Mouse (Mus musculus): ENCODE results near the gene Gm3238. TPM values are rescaled to one million over a fixed set of nuclear protein-coding genes. Genes with fewer than 3 reads are reported as not detected.

The Gm3238 gene
- polyA plus RNA-seq, 2 experiments = not detected

- Histone ChIP-seq H3K9me3 (ENCODE audit: control insufficient read depth, low read length) (no peaks in the 10 kb centered on the region), H3K4me3 (ENCODE audit: insufficient read depth in 1 of 2, low read depth in 2 of 2, low read length in 2 of 2) (no peak overlapping the region), H3K4me2 (ENCODE audit: low read depth) (no peak overlapping the region), H3K27me3 (ENCODE audit: control insufficient read depth, insufficient read depth, low read length) (no peaks in the 10 kb centered on the region), H3K9ac (replicated peaks) (no peak overlapping the region), H3K27ac (no peak overlapping the region), H3K4me1 (replicated peaks; ENCODE audit: control insufficient read depth in 2 of 2, insufficient read depth in 2 of 2, low read length in 1 of 2) (no peaks in the 10 kb centered on the region), H3K36me3 (replicated peaks; ENCODE audit: control insufficient read depth, insufficient read depth, low read depth) (no peaks in the 10 kb centered on the region)
- DNase-seq (ENCODE audit: low read depth in 3 of 3, low spot score in 3 of 3) (no peak), ATAC-seq (ENCODE audit: insufficient read depth) (no peak)
- TF ChIP-seq EP300 (IDR thresholded peaks at IDR 0.05; ENCODE audit: low read depth) = no peak
- no peak for TF ChIP-seq CTCF (IDR thresholded peaks at IDR 0.05; ENCODE audit: low read depth)
- WGBS (ENCODE audit: insufficient replicate concordance) = 48% methylated on average over 4 of the region's 4 CpGs
Measured at GRCm38 (mm10) chr10:77738929-77739328, 32.2 kb downstream of the Gm3238 start.

GRCm38 (mm10) chr10:77735928-77736327 lies 35.2 kb downstream of the Gm3238 start:
- Histone ChIP-seq H3K4me3 (ENCODE audit: insufficient read depth in 1 of 2, low read depth in 2 of 2, low read length in 2 of 2) (no peak overlapping the region), H3K4me2 (ENCODE audit: low read depth) (no peak overlapping the region), H3K27me3 (ENCODE audit: control insufficient read depth, insufficient read depth, low read length) (no peaks in the 10 kb centered on the region), H3K27ac (no peak overlapping the region), H3K4me1 (replicated peaks; ENCODE audit: control insufficient read depth in 2 of 2, insufficient read depth in 2 of 2, low read length in 1 of 2) (no peaks in the 10 kb centered on the region), H3K9ac (replicated peaks) (no peak overlapping the region), H3K9me3 (ENCODE audit: control insufficient read depth, low read length) (no peaks in the 10 kb centered on the region), H3K36me3 (replicated peaks; ENCODE audit: control insufficient read depth, insufficient read depth, low read depth) (no peaks in the 10 kb centered on the region)
- no peak for ATAC-seq (ENCODE audit: insufficient read depth)
- DNase-seq (ENCODE audit: low read depth in 3 of 3, low spot score in 3 of 3) = no peak
- TF ChIP-seq EP300 (IDR thresholded peaks at IDR 0.05; ENCODE audit: low read depth) (no peak), CTCF (IDR thresholded peaks at IDR 0.05; ENCODE audit: low read depth) (no peak)
- WGBS (ENCODE audit: insufficient replicate concordance) = 66% methylated on average over 1 of the region's 1 CpGs

GRCm38 (mm10) chr10:77729241-77729640 lies 41.9 kb downstream of the Gm3238 start:
- no peak for ATAC-seq (ENCODE audit: insufficient read depth)
- WGBS (ENCODE audit: insufficient replicate concordance) = 36% methylated on average over 4 of the region's 4 CpGs
- H3K27ac ChIP-seq = no peak overlapping the region

GRCm38 (mm10) chr10:77728280-77728679 lies 42.8 kb downstream of the Gm3238 start:
- Histone ChIP-seq H3K4me1 (replicated peaks; ENCODE audit: control insufficient read depth in 2 of 2, insufficient read depth in 2 of 2, low read length in 1 of 2) (no peaks in the 10 kb centered on the region), H3K4me3 (ENCODE audit: insufficient read depth in 1 of 2, low read depth in 2 of 2, low read length in 2 of 2) (no peak overlapping the region), H3K4me2 (ENCODE audit: low read depth) (no peak overlapping the region), H3K36me3 (replicated peaks; ENCODE audit: control insufficient read depth, insufficient read depth, low read depth) (no peaks in the 10 kb centered on the region), H3K9ac (replicated peaks) (no peak overlapping the region), H3K27ac (no peak overlapping the region), H3K27me3 (ENCODE audit: control insufficient read depth, insufficient read depth, low read length) (no peaks in the 10 kb centered on the region), H3K9me3 (ENCODE audit: control insufficient read depth, low read length) (no peaks in the 10 kb centered on the region)
- TF ChIP-seq CTCF (IDR thresholded peaks at IDR 0.05; ENCODE audit: low read depth) (no peak), EP300 (IDR thresholded peaks at IDR 0.05; ENCODE audit: low read depth) (no peak)
- WGBS (ENCODE audit: insufficient replicate concordance) = 41% methylated on average over 4 of the region's 4 CpGs
- ATAC-seq (ENCODE audit: insufficient read depth) (no peak), DNase-seq (ENCODE audit: low read depth in 3 of 3, low spot score in 3 of 3) (no peak)

More at GRCm38 (mm10) chr10:77729241-77729640, 41.9 kb downstream of the Gm3238 start:
- no peaks in the 10 kb centered on the region for H3K9me3 ChIP-seq (ENCODE audit: control insufficient read depth, low read length)
- no peak overlapping the region for H3K4me3 ChIP-seq (ENCODE audit: insufficient read depth in 1 of 2, low read depth in 2 of 2, low read length in 2 of 2)
- H3K36me3 ChIP-seq (replicated peaks; ENCODE audit: control insufficient read depth, insufficient read depth, low read depth) = no peaks in the 10 kb centered on the region
- TF ChIP-seq CTCF (IDR thresholded peaks at IDR 0.05; ENCODE audit: low read depth) (peak; percentile 81), EP300 (IDR thresholded peaks at IDR 0.05; ENCODE audit: low read depth) (no peak)
- H3K9ac ChIP-seq (replicated peaks) = no peak overlapping the region
- no peaks in the 10 kb centered on the region for H3K27me3 ChIP-seq (ENCODE audit: control insufficient read depth, insufficient read depth, low read length)
- H3K4me1 ChIP-seq (replicated peaks; ENCODE audit: control insufficient read depth in 2 of 2, insufficient read depth in 2 of 2, low read length in 1 of 2) = no peaks in the 10 kb centered on the region
- H3K4me2 ChIP-seq (ENCODE audit: low read depth) = no peak overlapping the region
- no peak for DNase-seq (ENCODE audit: low read depth in 3 of 3, low spot score in 3 of 3)

GRCm38 (mm10) chr10:77726186-77726585 lies 44.9 kb downstream of the Gm3238 start, which contains the start of gene Gm10100:
TSS of gene Gm10100 (plus strand) at chr10:77726486.
- DNase-seq (ENCODE audit: low read depth in 3 of 3, low spot score in 3 of 3) (no peak), ATAC-seq (ENCODE audit: insufficient read depth) (no peak)
- H3K27ac ChIP-seq = no peak within 1 kb of the TSS
- H3K36me3 ChIP-seq (replicated peaks; ENCODE audit: control insufficient read depth, insufficient read depth, low read depth) = no peaks in the 10 kb centered on the region
- H3K9me3 ChIP-seq (ENCODE audit: control insufficient read depth, low read length) = no peaks in the 10 kb centered on the region
- H3K4me3 ChIP-seq (ENCODE audit: insufficient read depth in 1 of 2, low read depth in 2 of 2, low read length in 2 of 2) = no peak within 1 kb of the TSS
- H3K4me1 ChIP-seq (replicated peaks; ENCODE audit: control insufficient read depth in 2 of 2, insufficient read depth in 2 of 2, low read length in 1 of 2) = no peaks in the 10 kb centered on the region
- no peak within 1 kb of the TSS for H3K4me2 ChIP-seq (ENCODE audit: low read depth)
- TF ChIP-seq CTCF (IDR thresholded peaks at IDR 0.05; ENCODE audit: low read depth) = no peak
- TF ChIP-seq EP300 (IDR thresholded peaks at IDR 0.05; ENCODE audit: low read depth) = no peak
- WGBS (ENCODE audit: insufficient replicate concordance) = 14% methylated on average over 3 of the region's 3 CpGs
- H3K9ac ChIP-seq (replicated peaks) = no peak within 1 kb of the TSS
- no peaks in the 10 kb centered on the region for H3K27me3 ChIP-seq (ENCODE audit: control insufficient read depth, insufficient read depth, low read length)

All from liver, embryonic 14.5 days (tissue).